Mouse (Mus musculus): Measurements from ENCODE around the gene Akap2. TPM values are rescaled to one million over a fixed set of nuclear protein-coding genes. Genes with fewer than 3 reads are reported as not detected.

Gene Akap2
- total and polyA plus RNA-seq, 3 experiments = 1.7 to 7.2 TPM; not detected in 1

- H3K4me1 ChIP-seq (ENCODE audit: control insufficient read depth in 1 of 2, insufficient read depth in 2 of 2, low read length in 2 of 2) = peaks cover 0 to 23% of the 10 kb centered on the region in 2 experiments; a peak in 2 of 4 replicates
- H3K4me3 ChIP-seq (ENCODE audit: control insufficient read depth in 1 of 2, insufficient read depth in 1 of 2, low read depth in 2 of 2, low read length in 2 of 2) = no peak overlapping the region
- TF ChIP-seq RCOR1 (IDR thresholded peaks at IDR 0.05; ENCODE audit: low read depth, low read length) (no peak), HCFC1 (IDR thresholded peaks at IDR 0.05; ENCODE audit: low read depth, low read length) (no peak), RAD21 (IDR thresholded peaks at IDR 0.05; ENCODE audit: low read depth, low read length) (no peak)
- H3K36me3 ChIP-seq (ENCODE audit: control insufficient read depth in 1 of 2, insufficient read depth in 2 of 2, low read length in 2 of 2) = peaks cover 0 to 16% of the 10 kb centered on the region in 2 experiments; a peak in 2 of 4 replicates
- no peaks in the 10 kb centered on the region for H3K79me2 ChIP-seq (ENCODE audit: control insufficient read depth, insufficient read depth, low read length, poor library complexity)
- H3K9me3 ChIP-seq (replicated peaks; ENCODE audit: insufficient read depth, low read length) = no peaks in the 10 kb centered on the region
- H3K9ac ChIP-seq (ENCODE audit: control insufficient read depth, low read depth, low read length, poor library complexity, severe bottlenecking) = no peak overlapping the region
- H3K27ac ChIP-seq (ENCODE audit: control insufficient read depth, low read depth, low read length) = no peak overlapping the region
- H3K27me3 ChIP-seq (ENCODE audit: control insufficient read depth in 1 of 2, insufficient read depth in 2 of 2, low read length in 2 of 2) = peaks cover 0 to 2% of the 10 kb centered on the region in 2 experiments; a peak in 2 of 4 replicates
- DNase-seq (ENCODE audit: low read depth, low spot score) = no peak
Measured at GRCm38 (mm10) chr4:57916711-57917110, 199.3 kb downstream of the Akap2 start.

- no peaks in the 10 kb centered on the region for H3K9me3 ChIP-seq (replicated peaks; ENCODE audit: insufficient read depth, low read length)
- H3K9ac ChIP-seq (ENCODE audit: control insufficient read depth, low read depth, low read length, poor library complexity, severe bottlenecking) = peak overlapping the region; percentile 23
- no peak for TF ChIP-seq TBP (IDR thresholded peaks at IDR 0.05; ENCODE audit: low read depth, low read length)
- peak; percentile 46; the same call in 1 of the 2 replicates for TF ChIP-seq ETS1 (IDR thresholded peaks at IDR 0.05; ENCODE audit: low read depth, low read length)
- peak; percentile 46 for TF ChIP-seq TAL1 (IDR thresholded peaks at IDR 0.05; ENCODE audit: low read length)
- TF ChIP-seq TCF12 (IDR thresholded peaks at IDR 0.05; ENCODE audit: low read depth, low read length) = peak; percentile 73
- TF ChIP-seq USF2 (IDR thresholded peaks at IDR 0.05; ENCODE audit: borderline replicate concordance in 1 of 2, insufficient read depth in 1 of 2, low read depth in 1 of 2, low read length in 2 of 2) = no peak
- no peak for TF ChIP-seq HCFC1 (IDR thresholded peaks at IDR 0.05; ENCODE audit: low read depth, low read length)
- no peak for TF ChIP-seq ZNF384 (IDR thresholded peaks at IDR 0.05; ENCODE audit: low read depth, low read length)
- TF ChIP-seq RCOR1 (IDR thresholded peaks at IDR 0.05; ENCODE audit: low read depth, low read length) = peak; percentile 58; the same call in 1 of the 2 replicates
- TF ChIP-seq ELF1 (IDR thresholded peaks at IDR 0.05; ENCODE audit: low read depth, low read length) = 0 out of 2 replicates have a peak, but pooled peaks have one; percentile 16
- TF ChIP-seq MAX (IDR thresholded peaks at IDR 0.05; ENCODE audit: low read length) = 0 out of 2 replicates have a peak, but pooled peaks have one; percentile 34
- TF ChIP-seq SIN3A (IDR thresholded peaks at IDR 0.05; ENCODE audit: low read length) = peak; percentile 53
- peak; percentile 47; the same call in 1 of the 2 replicates for TF ChIP-seq MYB (IDR thresholded peaks at IDR 0.05; ENCODE audit: low read depth, low read length)
- no peak for TF ChIP-seq NELFE (IDR thresholded peaks at IDR 0.05; ENCODE audit: low read depth, low read length)
- TF ChIP-seq GATA1 (IDR thresholded peaks at IDR 0.05; ENCODE audit: low read depth, low read length) = peak; percentile 24; the same call in 1 of the 2 replicates
- TF ChIP-seq MXI1 (IDR thresholded peaks at IDR 0.05; ENCODE audit: low read depth, low read length) = no peak; the same call in 1 of the 2 replicates
- TF ChIP-seq CTCF (IDR thresholded peaks at IDR 0.05 in 2 of 3, conservative IDR thresholded peaks at IDR 0.05 in 1 of 3; ENCODE audit: control insufficient read depth in 1 of 3, insufficient read depth in 1 of 3, low read depth in 2 of 3, low read length in 3 of 3, poor library complexity in 1 of 3, severe bottlenecking in 1 of 3) = no peak
- no peak; a peak in 1 of 4 replicates for TF ChIP-seq POLR2A (IDR thresholded peaks at IDR 0.05; ENCODE audit: control insufficient read depth in 1 of 2, insufficient read depth in 1 of 2, low read depth in 1 of 2, low read length in 2 of 2, poor library complexity in 1 of 2)
- TF ChIP-seq MAFK (IDR thresholded peaks at IDR 0.05; ENCODE audit: borderline replicate concordance, low read depth, low read length) = no peak
- TF ChIP-seq MEF2A (IDR thresholded peaks at IDR 0.05; ENCODE audit: extremely low read depth, insufficient replicate concordance, low read depth, low read length, poor library complexity, severe bottlenecking) = no peak
- TF ChIP-seq USF1 (IDR thresholded peaks at IDR 0.05; ENCODE audit: low read depth, low read length) = peak; percentile 72
- TF ChIP-seq EP300 (IDR thresholded peaks at IDR 0.05; ENCODE audit: low read depth in 1 of 2, low read length in 2 of 2) = peak; percentile 68 to 78
- TF ChIP-seq MAZ (IDR thresholded peaks at IDR 0.05; ENCODE audit: low read depth, low read length) = no peak
- H3K4me1 ChIP-seq (ENCODE audit: control insufficient read depth in 1 of 2, insufficient read depth in 2 of 2, low read length in 2 of 2) = peaks cover 0 to 23% of the 10 kb centered on the region in 2 experiments; a peak in 2 of 4 replicates
- peak; percentile 86 for DNase-seq (ENCODE audit: low read depth, low spot score)
- no peak overlapping the region for H3K4me3 ChIP-seq (ENCODE audit: control insufficient read depth in 1 of 2, insufficient read depth in 1 of 2, low read depth in 2 of 2, low read length in 2 of 2)
- H3K36me3 ChIP-seq (ENCODE audit: control insufficient read depth in 1 of 2, insufficient read depth in 2 of 2, low read length in 2 of 2) = peaks cover 0 to 16% of the 10 kb centered on the region in 2 experiments; a peak in 2 of 4 replicates
- no peaks in the 10 kb centered on the region for H3K79me2 ChIP-seq (ENCODE audit: control insufficient read depth, insufficient read depth, low read length, poor library complexity)
- no peaks in the 10 kb centered on the region for H3K27me3 ChIP-seq (ENCODE audit: control insufficient read depth in 1 of 2, insufficient read depth in 2 of 2, low read length in 2 of 2)
- H3K27ac ChIP-seq (ENCODE audit: control insufficient read depth, low read depth, low read length) = peak overlapping the region; percentile 9; the same call in 1 of the 2 replicates
Measured at GRCm38 (mm10) chr4:57919494-57920423, 202.3 kb downstream of the Akap2 start.
